Mouse (Mus musculus): Measurements from ENCODE around the gene 2310011J03Rik. TPM values are rescaled to one million over a fixed set of nuclear protein-coding genes. Genes with fewer than 3 reads are reported as not detected.

The 2310011J03Rik gene
- polyA plus RNA-seq, 1 experiment = 39.3 TPM

DNA sequence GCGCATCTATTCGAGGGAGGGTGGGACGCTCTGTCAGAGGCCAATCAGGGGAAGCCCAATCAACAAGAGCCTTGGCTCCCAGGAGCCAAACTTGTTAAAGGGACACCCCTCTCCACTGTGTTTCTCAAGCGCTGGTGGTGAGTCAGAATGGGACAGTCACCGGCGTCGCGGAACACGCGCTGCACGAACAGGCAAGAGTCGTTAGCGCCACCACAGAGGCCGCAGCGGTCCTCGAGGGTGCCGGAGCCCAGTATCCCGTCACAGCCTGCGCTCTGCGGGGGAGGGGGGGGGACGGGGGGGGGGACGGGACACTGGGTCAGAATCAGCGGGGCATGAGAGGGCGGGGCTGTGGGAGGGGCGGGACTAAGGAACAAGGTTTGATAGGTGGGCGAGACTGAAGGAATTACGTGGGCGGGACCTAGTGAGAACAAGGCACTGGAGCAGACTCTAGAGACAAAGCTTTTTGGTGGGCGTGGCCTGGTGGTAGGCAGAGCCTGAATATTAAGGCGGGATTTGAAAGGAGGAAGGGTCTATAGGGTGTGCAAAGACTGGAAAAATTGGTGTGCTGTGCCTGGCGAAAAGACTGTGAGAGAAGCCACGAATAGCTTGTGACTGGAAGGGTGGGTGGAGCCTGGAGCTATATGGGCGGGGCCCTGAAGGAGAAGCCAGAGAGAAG, 22.6 kb upstream of the 2310011J03Rik start:
- H3K27ac ChIP-seq (ENCODE audit: insufficient read depth, low read depth, low read length) = no peak overlapping the region
- TF ChIP-seq POLR2A (IDR thresholded peaks at IDR 0.05; ENCODE audit: borderline replicate concordance, low read depth, low read length) (no peak), CTCF (IDR thresholded peaks at IDR 0.05; ENCODE audit: low read depth, low read length) (no peak)
- peaks cover 3% of the 10 kb centered on the region; the same call in 1 of the 2 replicates for H3K4me1 ChIP-seq (ENCODE audit: control insufficient read depth, insufficient read depth, low read length)
- peak overlapping the region; percentile 15; the same call in 1 of the 2 replicates for H3K4me3 ChIP-seq (ENCODE audit: insufficient read depth, low read length)

DNA sequence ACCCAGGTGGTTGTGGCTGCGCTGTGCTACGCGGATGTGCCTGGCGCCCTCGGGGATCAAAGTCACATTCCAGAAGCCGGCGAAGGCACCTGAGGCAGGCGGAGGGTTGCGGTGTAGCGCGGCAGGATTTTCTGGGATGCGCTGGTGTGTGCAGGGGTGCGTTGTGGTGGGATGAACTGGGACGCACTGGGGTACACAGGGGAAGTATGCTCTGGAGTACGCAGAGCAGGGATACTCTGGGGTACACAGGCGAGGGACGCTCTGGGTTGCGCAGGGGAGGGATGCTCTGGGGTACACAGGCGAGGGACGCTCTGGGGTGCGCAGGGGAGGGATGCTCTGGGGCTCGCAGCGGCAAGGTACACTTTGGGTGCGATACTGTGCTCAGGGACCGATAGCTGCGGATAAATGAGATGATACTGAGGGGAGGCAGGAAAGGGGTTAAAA, 22.0 kb upstream of the 2310011J03Rik start:
- Histone ChIP-seq H3K4me1 (ENCODE audit: control insufficient read depth, insufficient read depth, low read length) (peaks cover 3% of the 10 kb centered on the region; the same call in 1 of the 2 replicates), H3K4me3 (ENCODE audit: insufficient read depth, low read length) (no peak overlapping the region), H3K27ac (ENCODE audit: insufficient read depth, low read depth, low read length) (no peak overlapping the region)
- no peak for TF ChIP-seq CTCF (IDR thresholded peaks at IDR 0.05; ENCODE audit: low read depth, low read length)
- no peak for TF ChIP-seq POLR2A (IDR thresholded peaks at IDR 0.05; ENCODE audit: borderline replicate concordance, low read depth, low read length)

DNA sequence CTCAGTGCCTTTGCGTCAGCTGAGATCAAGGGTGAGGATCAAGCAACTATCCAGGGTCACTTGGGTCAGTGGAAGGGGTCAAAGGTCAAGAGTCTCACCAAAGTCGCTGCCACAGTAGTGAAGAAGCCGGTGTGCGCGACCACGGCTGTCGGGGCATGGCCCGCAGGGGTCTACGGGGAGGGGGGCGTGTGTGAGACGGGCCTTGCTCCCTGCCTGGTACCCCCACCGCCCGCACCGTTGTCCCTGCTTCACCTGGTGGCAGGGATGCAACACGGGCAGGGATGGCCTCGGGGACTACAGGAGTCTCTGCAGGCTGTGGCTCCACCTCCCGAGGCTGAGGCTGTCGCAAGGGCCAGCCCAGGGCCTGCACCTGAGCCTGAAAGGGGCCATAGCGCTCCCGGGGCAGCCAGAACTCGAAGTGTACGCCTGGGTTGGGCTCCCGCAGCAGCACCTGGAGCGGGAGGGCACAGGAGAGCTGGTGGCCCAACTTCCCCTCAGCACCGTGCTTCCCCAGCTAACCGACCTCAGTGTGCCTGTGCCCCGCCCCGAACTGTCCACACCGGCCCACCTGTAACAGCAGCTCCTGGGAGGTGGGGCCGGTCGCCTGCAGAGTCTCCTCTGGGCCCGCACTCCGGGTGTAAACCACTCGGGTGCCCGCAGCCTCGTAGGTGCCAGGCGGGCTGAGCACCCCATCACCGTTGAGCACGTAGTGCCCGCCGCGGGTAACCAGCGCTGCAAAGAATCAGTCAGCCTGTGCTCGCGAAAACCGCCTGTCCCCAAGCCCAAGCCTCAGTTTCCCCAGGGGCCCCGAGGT, 21.4 kb upstream of the 2310011J03Rik start:
- TF ChIP-seq POLR2A (IDR thresholded peaks at IDR 0.05; ENCODE audit: borderline replicate concordance, low read depth, low read length) (no peak), CTCF (IDR thresholded peaks at IDR 0.05; ENCODE audit: low read depth, low read length) (no peak)
- no peak overlapping the region for H3K4me3 ChIP-seq (ENCODE audit: insufficient read depth, low read length)
- H3K4me1 ChIP-seq (ENCODE audit: control insufficient read depth, insufficient read depth, low read length) = peaks cover 3% of the 10 kb centered on the region; the same call in 1 of the 2 replicates
- H3K27ac ChIP-seq (ENCODE audit: insufficient read depth, low read depth, low read length) = no peak overlapping the region

DNA sequence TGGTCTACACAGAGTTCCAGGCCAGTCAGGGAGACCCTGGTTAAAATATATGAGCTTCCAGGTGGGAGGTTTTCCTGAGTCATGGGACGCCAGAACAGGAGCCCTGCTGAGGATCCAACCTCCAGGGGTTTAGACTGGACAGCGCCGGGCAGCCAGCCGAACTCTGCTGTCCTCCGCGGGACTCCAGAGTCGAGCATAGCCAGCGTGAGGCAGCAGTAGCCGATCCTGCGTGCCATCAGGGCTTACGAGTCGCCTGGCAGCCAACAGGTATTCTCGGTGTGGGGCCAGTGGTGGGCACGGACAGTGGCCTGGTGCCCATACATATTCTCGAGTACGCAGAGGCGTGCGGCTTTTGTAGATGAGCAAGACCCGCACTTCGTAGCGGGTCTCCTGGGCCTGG, 20.7 kb upstream of the 2310011J03Rik start:
- TF ChIP-seq POLR2A (IDR thresholded peaks at IDR 0.05; ENCODE audit: borderline replicate concordance, low read depth, low read length) (no peak), CTCF (IDR thresholded peaks at IDR 0.05; ENCODE audit: low read depth, low read length) (no peak)
- Histone ChIP-seq H3K4me3 (ENCODE audit: insufficient read depth, low read length) (no peak overlapping the region), H3K4me1 (ENCODE audit: control insufficient read depth, insufficient read depth, low read length) (peaks cover 3% of the 10 kb centered on the region; the same call in 1 of the 2 replicates), H3K27ac (ENCODE audit: insufficient read depth, low read depth, low read length) (no peak overlapping the region)

DNA sequence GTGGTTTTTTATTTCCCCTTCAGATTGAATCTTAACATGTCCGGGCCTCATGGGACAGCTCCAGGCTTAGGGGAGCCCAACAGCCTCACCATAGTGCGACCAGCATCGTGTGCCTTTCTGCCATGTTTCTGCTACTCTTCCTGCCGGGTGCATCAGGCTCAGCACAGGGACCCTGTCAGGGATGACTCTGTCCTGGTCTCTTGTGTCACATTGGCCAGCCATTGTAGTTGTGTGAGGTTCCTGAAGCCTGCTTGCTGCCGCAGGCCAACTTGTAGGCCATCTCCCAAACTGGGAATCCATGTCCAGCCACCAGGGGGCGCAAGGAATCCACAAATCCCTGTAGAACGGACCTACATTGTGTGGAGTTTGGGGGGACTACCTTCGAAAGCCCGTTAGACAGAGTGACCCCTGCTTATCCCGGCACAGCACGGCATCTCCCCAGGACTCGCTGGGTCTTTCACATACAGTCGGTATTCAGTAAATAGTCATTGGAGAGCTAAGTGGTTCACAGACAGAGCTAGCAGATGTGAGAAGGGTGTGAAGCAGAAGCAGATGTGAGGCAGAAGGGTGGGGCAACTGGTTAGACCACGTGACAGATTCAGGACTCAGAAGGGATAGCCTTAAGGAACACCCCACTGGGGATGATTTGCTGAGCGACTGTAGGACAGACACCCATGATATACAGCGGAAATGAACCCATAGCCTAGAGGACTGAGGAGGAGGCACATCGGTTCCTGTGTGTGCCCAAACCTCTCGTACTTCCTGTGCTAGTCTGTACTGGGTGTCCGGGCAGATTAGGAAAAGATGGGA, 19.8 kb upstream of the 2310011J03Rik start:
- no peak overlapping the region for H3K4me3 ChIP-seq (ENCODE audit: insufficient read depth, low read length)
- H3K27ac ChIP-seq (ENCODE audit: insufficient read depth, low read depth, low read length) = no peak overlapping the region
- peaks cover 3% of the 10 kb centered on the region; the same call in 1 of the 2 replicates for H3K4me1 ChIP-seq (ENCODE audit: control insufficient read depth, insufficient read depth, low read length)
- TF ChIP-seq POLR2A (IDR thresholded peaks at IDR 0.05; ENCODE audit: borderline replicate concordance, low read depth, low read length) (no peak), CTCF (IDR thresholded peaks at IDR 0.05; ENCODE audit: low read depth, low read length) (peak; percentile 94)

DNA sequence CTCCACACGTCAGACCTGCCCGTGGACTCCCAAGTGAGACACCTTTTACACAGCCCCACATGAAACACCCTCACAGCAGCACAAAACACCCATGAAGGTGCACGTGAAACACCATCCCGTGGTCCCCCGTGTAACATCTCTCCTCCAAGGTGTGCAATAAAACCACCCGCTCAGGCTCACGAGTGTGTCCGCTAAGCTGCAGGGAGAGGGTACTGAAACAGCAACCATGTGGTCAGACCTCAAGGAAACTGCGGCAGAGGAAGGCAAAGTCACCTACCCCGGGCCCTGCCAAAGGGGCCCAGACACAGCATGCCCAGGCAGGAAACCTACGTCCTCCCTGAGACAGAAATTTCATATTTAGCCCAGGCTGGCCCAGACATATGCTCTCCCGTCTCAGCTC, 15.9 kb upstream of the 2310011J03Rik start:
- Histone ChIP-seq H3K27ac (ENCODE audit: insufficient read depth, low read depth, low read length) (no peak overlapping the region), H3K4me1 (ENCODE audit: control insufficient read depth, insufficient read depth, low read length) (no peaks in the 10 kb centered on the region), H3K4me3 (ENCODE audit: insufficient read depth, low read length) (no peak overlapping the region)
- TF ChIP-seq CTCF (IDR thresholded peaks at IDR 0.05; ENCODE audit: low read depth, low read length) (no peak), POLR2A (IDR thresholded peaks at IDR 0.05; ENCODE audit: borderline replicate concordance, low read depth, low read length) (no peak)

DNA sequence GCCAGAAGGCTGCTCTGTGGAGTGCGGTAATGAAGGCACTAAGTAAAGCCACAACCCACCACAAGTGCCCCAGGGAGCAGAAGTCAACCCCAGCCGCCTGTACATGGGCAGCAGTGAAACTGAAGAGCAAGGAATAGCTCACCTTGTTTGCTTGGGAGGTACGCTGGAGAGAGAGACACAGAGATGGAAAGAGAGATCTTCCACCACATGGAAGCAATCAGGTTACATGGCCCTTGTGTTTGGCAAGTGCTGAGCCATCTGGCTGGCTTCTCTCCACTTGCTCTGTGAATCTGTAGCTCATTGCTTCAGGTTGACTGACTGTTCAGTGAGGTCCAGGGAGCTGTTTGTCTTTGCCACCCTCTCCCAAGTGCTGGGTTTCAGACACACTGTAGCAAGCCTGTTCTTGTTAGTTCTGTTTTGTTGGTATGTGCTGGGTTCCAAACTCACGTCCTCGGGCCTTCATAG, 12.2 kb upstream of the 2310011J03Rik start:
- Histone ChIP-seq H3K4me1 (ENCODE audit: control insufficient read depth, insufficient read depth, low read length) (peaks cover 5% of the 10 kb centered on the region; the same call in 1 of the 2 replicates), H3K4me3 (ENCODE audit: insufficient read depth, low read length) (no peak overlapping the region), H3K27ac (ENCODE audit: insufficient read depth, low read depth, low read length) (no peak overlapping the region)
- TF ChIP-seq POLR2A (IDR thresholded peaks at IDR 0.05; ENCODE audit: borderline replicate concordance, low read depth, low read length) (no peak), CTCF (IDR thresholded peaks at IDR 0.05; ENCODE audit: low read depth, low read length) (no peak)

DNA sequence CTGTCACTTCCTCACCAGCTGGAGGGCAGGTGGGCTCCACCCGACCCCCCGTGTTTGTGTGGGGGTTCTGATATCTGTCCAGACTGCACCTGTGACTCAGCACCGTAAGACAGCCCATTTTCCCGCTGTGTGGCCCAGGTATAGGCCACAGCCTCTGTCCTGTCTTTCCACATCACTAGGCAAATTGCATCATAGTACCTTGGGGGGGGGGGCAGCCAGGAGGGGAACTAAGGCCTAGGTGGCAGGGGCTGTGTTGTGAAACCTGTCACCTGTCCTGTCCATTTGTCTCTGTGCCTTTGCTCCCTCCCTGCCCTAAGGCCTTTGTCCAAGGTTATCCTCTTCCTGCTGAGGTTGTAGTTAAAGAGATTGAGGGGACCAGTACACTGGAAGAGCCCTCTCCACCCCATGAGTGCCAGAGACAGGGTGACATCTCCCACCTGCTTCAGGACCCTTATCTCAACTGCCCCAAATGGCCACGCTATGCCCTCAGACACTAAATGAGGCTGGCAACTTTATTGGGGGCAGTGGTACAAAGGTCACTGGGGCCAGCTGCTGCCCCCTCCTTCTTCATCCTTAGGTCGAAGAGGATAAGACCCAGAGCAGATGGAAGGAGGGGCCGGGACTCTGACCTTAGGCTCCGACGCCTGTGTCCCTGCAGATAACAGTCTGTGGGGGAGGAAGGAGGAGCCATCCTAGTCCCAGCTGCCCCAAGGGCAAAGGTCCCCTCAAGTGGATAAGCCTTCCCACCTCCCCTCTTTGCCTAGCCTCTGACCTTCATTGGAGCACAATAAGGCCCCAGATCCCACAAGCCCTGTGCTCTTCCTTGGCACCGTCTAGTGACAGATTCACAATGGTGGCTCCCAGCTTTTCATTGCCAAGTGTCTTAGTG, 11.5 kb upstream of the 2310011J03Rik start:
- Histone ChIP-seq H3K27ac (ENCODE audit: insufficient read depth, low read depth, low read length) (no peak overlapping the region), H3K4me1 (ENCODE audit: control insufficient read depth, insufficient read depth, low read length) (peaks cover 5% of the 10 kb centered on the region; the same call in 1 of the 2 replicates), H3K4me3 (ENCODE audit: insufficient read depth, low read length) (no peak overlapping the region)
- TF ChIP-seq CTCF (IDR thresholded peaks at IDR 0.05; ENCODE audit: low read depth, low read length) = no peak
- TF ChIP-seq POLR2A (IDR thresholded peaks at IDR 0.05; ENCODE audit: borderline replicate concordance, low read depth, low read length) = no peak
